Mouse (Mus musculus): ENCODE results near the gene Trim12c.
"Not testable (repeated sequence)": the region's sequence is repeated elsewhere in the genome, so short reads cannot be mapped to it uniquely, and the experiment has no call there.

Gene Trim12c

GRCm38 (mm10) chr7:104352717-104353599, at the start of gene Trim12c:
Gene Trim12c, minus strand, starts transcription at chr7:104353362.
- peak; percentile 53 to 61 for DNase-seq

- peak in 1 of 2 experiments; percentile 4 for DNase-seq
Measured at GRCm38 (mm10) chr7:104401140-104401539, 48.0 kb upstream of the Trim12c start.

DNA sequence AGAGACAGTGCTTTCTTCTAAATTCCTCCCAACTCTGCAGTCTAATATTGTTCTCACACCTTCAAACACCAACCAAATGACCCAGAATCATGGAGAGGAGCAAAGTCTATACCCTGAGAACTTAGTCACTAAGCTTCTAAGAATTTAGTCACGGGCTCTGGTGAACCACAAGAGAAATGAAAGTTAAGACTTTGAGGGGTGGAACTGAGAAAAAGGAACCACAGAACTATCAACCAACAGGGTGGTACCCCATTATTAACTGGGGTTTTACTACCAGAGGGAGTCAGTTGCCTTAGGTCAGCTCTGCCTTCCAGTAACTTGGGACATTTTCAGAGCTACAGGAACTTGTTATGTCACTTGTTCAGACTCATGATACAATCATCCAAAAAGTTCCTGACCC, 47.5 kb upstream of the Trim12c start, which contains the start of gene Trim30c:
Gene Trim30c (minus strand): TSS at position 140 of the 400 bp plus-strand sequence.
- DNase-seq: no peak

GRCm38 (mm10) chr7:104398492-104398891, 45.3 kb upstream of the Trim12c start:
- no peak for DNase-seq

DNA sequence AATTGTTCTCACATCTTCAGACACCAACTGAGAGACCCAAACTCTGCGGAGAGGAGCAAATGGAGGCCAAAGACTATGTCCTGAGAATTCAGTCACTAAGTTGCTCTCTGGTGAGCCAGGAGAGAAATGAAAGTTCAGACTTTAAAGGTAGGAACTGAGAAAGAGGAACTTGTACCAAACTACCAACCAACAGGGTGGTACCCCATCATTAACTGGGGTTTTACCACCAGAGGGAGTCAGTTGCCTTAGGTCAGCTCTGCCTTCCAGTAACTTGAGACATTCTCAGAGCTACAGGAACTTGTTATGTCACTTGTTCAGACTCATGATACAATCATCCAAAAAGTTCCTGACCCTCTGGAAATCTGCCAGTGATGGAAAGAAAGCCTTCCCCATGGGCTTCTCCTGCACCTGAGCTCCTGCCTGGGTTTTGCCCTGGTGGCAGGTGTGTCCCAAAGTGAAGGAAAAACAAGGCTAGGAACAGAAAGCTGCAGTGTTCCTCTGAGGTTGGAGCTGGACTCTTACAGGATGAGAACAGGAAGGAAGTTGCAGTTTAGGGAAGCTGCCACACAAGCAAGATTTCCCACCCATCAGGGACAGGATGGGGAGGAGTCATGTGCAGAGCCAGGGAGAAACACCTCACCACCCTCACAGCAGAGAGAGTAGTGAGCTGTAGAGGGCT, 16.7 kb upstream of the Trim12c start, which contains the start of gene Trim30b:
Gene Trim30b (minus strand): TSS at position 149 of the 679 bp plus-strand sequence.
- DNase-seq: peak; percentile 17 to 24

GRCm38 (mm10) chr7:104366339-104366738, 13.2 kb upstream of the Trim12c start:
- DNase-seq: no peak

DNA sequence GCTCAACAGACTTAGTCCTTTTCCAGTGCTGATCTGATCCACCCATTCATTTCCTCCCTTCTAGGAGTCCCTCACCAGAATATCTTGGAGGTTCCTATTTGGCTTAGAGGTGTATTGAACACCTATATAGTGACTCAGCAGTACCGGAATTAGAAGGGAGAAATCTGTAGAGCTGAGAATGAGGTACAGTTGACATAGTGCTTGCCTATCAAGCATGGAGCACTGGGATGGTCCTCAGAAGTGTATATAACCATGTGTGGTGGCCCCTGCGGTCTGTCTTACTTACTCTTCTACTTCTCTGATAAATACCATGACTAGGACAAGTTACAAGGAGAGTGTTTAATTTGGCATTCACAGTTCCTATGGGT, 422 bp upstream of the Trim12c start:
- DNase-seq: no peak

GRCm38 (mm10) chr7:104348043-104348442, 5.1 kb downstream of the Trim12c start:
- DNase-seq: not testable (repeated sequence)

DNA sequence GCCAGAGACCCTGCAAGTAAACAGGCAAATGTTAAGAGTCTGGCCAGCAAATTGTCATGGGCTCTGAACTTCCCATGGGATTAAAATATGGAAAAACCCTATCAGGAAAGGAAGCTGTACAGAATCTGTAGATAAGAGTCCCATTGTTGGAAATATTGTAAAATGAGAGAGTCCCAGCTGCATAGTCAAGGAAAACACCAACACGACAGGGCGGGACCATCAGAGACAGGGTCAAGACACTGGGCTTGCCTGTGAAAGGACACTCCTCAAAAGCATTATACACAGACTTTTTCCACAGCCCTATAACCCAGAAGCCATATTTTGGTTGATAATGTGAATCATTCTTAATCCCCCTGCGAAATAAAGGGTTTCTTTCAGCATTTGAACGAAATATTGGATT, 12.4 kb downstream of the Trim12c start:
- not testable (repeated sequence) for DNase-seq

DNA sequence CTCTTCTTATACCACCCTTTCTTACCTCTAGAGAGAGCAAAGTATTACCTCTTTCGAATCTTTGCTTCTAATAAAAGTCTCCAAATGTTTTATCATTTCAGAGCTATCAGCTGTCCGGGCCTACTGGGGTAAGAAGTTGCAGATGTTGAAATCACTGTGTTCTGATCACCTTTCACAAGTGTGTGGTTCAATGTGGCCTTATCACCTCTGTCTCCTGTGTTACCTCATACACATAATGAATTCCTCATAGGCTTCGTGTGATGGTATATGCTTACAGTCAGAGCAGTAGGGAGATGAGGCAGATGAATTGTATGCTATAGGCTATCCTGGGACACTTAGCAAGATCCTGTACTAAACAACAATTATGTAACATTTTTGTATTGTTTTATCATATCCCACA, 17.6 kb downstream of the Trim12c start:
- not testable (repeated sequence) for DNase-seq

GRCm38 (mm10) chr7:104329171-104329570, 24.0 kb downstream of the Trim12c start, which contains the start of gene Trim34b:
Gene Trim34b, plus strand, starts transcription at chr7:104329471.
- not testable (repeated sequence) for DNase-seq

DNA sequence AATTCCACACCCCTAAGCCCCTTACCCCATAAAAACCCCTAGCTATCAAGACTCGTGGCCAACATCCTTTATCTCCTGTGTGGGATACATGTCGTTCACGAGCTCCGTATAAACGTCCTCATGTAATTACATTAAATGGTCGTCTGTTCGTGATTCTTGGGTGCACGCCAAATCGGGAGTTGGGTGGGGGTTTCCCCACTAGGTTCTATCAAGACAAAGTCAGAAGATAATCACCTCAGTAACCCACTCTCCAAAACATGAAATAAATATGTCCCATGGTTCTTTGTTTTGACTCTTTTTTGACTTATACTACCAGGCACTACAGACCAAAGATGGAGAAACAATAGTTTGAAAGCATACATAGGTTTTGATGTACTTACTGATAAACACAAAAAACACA, 31.1 kb downstream of the Trim12c start:
- no peak for DNase-seq

- not testable (repeated sequence) for DNase-seq
Measured at GRCm38 (mm10) chr7:104315369-104316080, 37.6 kb downstream of the Trim12c start, which contains the start of gene Trim12a. Gene Trim12a, minus strand, starts transcription at chr7:104315466.

DNA sequence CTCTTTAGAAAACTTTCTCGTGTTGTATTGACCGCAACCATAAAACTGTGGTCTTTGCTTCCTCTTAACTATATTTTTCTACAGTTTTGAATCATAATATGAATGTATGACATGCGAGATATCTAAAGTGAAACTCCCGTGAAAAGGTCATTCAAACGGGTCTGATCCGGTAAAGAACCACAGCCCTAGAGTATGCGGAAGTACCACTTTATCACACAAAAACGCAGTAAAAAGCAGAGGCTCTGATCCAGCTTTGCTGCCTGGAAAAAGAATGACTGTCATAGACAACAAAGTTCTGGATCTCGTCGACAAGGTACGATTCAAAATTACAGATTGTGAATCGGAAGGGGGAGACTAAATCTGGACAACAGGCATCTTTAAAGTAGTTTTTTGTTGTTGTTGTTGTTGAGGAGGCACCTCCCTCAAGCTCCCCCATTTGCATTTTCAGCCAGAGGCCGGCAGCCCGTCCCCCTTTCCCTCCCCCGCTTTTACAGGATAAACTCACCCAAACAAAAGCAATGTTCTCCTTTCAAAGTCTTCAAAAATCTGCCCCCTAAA, 38.3 kb downstream of the Trim12c start:
- DNase-seq: no peak

DNA sequence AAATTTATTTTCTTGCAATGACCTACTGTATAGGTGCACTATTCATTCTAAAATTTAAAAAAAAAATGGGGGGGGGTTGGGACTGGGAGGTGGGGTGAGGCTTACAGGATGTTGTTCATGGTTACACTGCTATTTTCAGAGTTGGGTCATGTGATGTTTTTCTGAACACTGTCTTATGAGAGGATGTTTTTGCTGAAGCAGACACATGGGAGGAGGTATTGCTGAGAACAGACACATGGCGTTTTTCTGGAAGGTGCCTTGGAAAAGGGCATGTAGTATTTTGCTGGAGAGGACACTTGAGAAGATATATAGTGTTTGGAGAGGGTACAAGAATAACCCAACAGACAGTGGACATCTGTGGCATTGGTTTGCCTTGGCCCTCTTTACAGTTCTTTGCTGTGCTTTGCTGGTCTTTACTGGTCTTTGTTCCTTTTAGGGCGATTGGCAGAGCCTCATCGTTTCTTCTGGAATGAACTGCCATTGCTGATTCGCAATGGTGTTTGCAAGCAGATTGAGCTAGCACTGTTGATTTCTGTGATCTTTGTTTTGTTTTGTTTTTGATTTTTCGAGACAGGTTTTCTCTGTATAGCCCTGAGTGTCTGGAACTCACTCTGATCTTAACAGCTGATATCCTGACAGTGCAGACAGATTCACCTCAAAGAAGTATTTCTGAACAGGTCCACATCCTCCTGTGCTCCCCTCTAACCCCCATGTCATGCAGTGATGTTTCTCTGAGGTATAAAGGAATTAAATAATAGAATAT, 61.3 kb downstream of the Trim12c start:
- no peak for DNase-seq

- DNase-seq: no peak
Measured at GRCm38 (mm10) chr7:104290641-104291040, 62.5 kb downstream of the Trim12c start.
